Mouse (Mus musculus): ENCODE measurements around the gene Kcna10. TPM values are rescaled to one million over a fixed set of nuclear protein-coding genes. Genes with fewer than 3 reads are reported as not detected.

The Kcna10 gene
- polyA plus RNA-seq, 1 experiment from 2014 or later, result not detected

- no peaks in the 10 kb centered on the region for H3K4me1 ChIP-seq (replicated peaks; ENCODE audit: control insufficient read depth, insufficient read depth, low read length)
- 91% methylated on average over 3 of the region's 3 CpGs for WGBS
- no peak for ATAC-seq (ENCODE audit: low FRiP score)
Measured at GRCm38 (mm10) chr3:107183178-107183577, 322 bp downstream of the Kcna10 start.

DNA sequence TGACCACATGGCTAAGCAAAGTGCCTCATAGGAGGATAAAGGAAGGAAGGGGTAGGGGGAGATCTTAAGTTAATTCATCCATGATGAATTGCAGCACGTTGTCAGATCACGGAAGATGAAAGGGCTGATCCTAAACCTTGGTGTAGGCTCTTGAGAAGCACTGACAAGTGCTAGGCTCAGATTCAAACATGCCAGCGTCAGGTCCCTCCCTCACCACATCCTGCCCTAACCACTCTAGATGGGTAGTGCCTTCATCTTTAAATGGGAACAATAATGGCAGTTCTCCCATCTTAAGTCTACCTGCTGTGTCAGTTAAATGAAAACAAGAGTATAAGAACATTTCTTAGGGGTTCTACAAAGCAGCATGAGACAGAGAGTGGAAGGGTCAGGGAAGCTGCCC is 2.7 kb downstream of the Kcna10 start:
- Histone ChIP-seq H3K9me3 (ENCODE audit: control insufficient read depth, low read length) (no peaks in the 10 kb centered on the region), H3K36me3 (ENCODE audit: control insufficient read depth, insufficient read depth, low read length) (no peaks in the 10 kb centered on the region), H3K4me1 (replicated peaks; ENCODE audit: control insufficient read depth, insufficient read depth, low read length) (no peaks in the 10 kb centered on the region), H3K9ac (ENCODE audit: low read depth, low read length) (no peak overlapping the region), H3K4me3 (ENCODE audit: low read depth, low read length) (no peak overlapping the region), H3K4me2 (replicated peaks; ENCODE audit: low read depth, low read length) (no peak overlapping the region), H3K27me3 (ENCODE audit: control insufficient read depth, insufficient read depth, low read length) (no peaks in the 10 kb centered on the region), H3K27ac (ENCODE audit: low read depth, low read length) (no peak overlapping the region)
- DNase-seq (ENCODE audit: low spot score) (no peak), ATAC-seq (ENCODE audit: low FRiP score) (no peak)
- 83% methylated on average over 3 of the region's 3 CpGs for WGBS

More at GRCm38 (mm10) chr3:107183178-107183577, 322 bp downstream of the Kcna10 start:
- no peak overlapping the region for H3K4me3 ChIP-seq (ENCODE audit: low read depth, low read length)
- no peak overlapping the region for H3K4me2 ChIP-seq (replicated peaks; ENCODE audit: low read depth, low read length)
- H3K9ac ChIP-seq (ENCODE audit: low read depth, low read length), result no peak overlapping the region
- no peak overlapping the region for H3K27ac ChIP-seq (ENCODE audit: low read depth, low read length)
- H3K27me3 ChIP-seq (ENCODE audit: control insufficient read depth, insufficient read depth, low read length), result no peaks in the 10 kb centered on the region
- no peaks in the 10 kb centered on the region for H3K36me3 ChIP-seq (ENCODE audit: control insufficient read depth, insufficient read depth, low read length)
- DNase-seq (ENCODE audit: low spot score), result no peak
- H3K9me3 ChIP-seq (ENCODE audit: control insufficient read depth, low read length), result no peaks in the 10 kb centered on the region

DNA sequence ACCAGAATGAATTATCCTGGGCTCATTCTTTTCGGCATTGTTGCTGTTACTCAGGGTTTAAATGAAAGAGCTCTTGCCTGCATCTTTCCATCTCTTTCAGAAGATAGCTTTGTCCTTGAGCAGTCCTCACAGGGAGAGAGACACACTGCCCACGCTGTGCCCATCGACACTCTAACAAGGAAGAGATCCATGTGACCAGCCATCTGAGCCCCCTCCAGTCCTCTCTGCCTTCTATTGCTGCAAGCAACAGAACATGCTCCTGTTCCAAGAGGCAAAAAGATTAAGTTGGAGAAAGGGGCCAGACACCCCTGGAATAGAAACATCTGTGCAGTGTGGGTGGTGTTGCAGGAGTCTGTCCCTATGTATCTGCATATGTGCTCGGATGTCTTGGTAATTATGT is 4.2 kb downstream of the Kcna10 start:
- H3K4me3 ChIP-seq (ENCODE audit: low read depth, low read length), result no peak overlapping the region
- no peak overlapping the region for H3K4me2 ChIP-seq (replicated peaks; ENCODE audit: low read depth, low read length)
- no peaks in the 10 kb centered on the region for H3K9me3 ChIP-seq (ENCODE audit: control insufficient read depth, low read length)
- H3K27me3 ChIP-seq (ENCODE audit: control insufficient read depth, insufficient read depth, low read length), result no peaks in the 10 kb centered on the region
- no peak overlapping the region for H3K9ac ChIP-seq (ENCODE audit: low read depth, low read length)
- 85% methylated on average over 4 of the region's 4 CpGs for WGBS
- H3K27ac ChIP-seq (ENCODE audit: low read depth, low read length), result no peak overlapping the region
- H3K4me1 ChIP-seq (replicated peaks; ENCODE audit: control insufficient read depth, insufficient read depth, low read length), result no peaks in the 10 kb centered on the region
- H3K36me3 ChIP-seq (ENCODE audit: control insufficient read depth, insufficient read depth, low read length), result no peaks in the 10 kb centered on the region
- DNase-seq (ENCODE audit: low spot score) (no peak), ATAC-seq (ENCODE audit: low FRiP score) (no peak)

DNA sequence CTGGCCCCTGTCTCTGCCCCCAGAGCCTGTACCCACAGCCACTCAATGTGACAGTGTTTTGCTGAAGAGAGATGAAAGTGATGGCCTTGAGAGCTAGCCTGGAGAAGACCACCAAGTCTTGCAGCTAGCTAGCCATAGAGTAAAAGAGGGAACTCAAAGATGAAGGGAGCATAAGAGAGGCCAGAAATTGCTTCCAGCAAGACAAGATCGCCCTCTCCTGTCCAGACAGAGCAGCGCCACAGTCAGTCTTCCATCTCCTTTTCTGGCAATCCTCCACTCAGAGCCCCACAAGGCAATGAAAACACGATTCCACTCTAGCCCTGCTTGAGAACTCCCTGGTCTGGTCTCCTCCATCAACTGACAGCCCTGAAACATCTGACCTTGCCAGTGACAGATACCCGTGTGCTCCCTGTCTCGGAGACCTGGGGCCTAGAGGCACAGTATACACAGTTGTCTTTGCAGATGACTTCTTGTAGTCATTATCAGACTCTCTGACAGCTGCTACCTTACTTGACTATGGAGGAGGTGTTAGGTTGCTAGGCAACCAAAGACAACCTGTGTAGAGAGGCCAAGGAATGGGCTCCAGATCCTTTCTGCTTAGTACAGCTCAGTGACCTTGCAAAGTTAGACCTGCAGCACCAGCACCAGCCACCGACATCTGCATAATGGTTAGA is 5.5 kb downstream of the Kcna10 start:
- Histone ChIP-seq H3K27me3 (ENCODE audit: control insufficient read depth, insufficient read depth, low read length) (no peaks in the 10 kb centered on the region), H3K4me1 (replicated peaks; ENCODE audit: control insufficient read depth, insufficient read depth, low read length) (no peaks in the 10 kb centered on the region), H3K9me3 (ENCODE audit: control insufficient read depth, low read length) (no peaks in the 10 kb centered on the region), H3K27ac (ENCODE audit: low read depth, low read length) (no peak overlapping the region), H3K9ac (ENCODE audit: low read depth, low read length) (no peak overlapping the region), H3K4me2 (replicated peaks; ENCODE audit: low read depth, low read length) (no peak overlapping the region), H3K4me3 (ENCODE audit: low read depth, low read length) (no peak overlapping the region), H3K36me3 (ENCODE audit: control insufficient read depth, insufficient read depth, low read length) (no peaks in the 10 kb centered on the region)
- DNase-seq (ENCODE audit: low spot score) (peak; percentile 66), ATAC-seq (ENCODE audit: low FRiP score) (peak; percentile 52; the same call in 1 of the 2 replicates)
- 51% methylated on average over 6 of the region's 6 CpGs for WGBS

GRCm38 (mm10) chr3:107201310-107202180 is 18.7 kb downstream of the Kcna10 start:
- DNase-seq (ENCODE audit: low spot score) (peak; percentile 4), ATAC-seq (ENCODE audit: low FRiP score) (no peak)
- Histone ChIP-seq H3K36me3 (ENCODE audit: control insufficient read depth, insufficient read depth, low read length) (no peaks in the 10 kb centered on the region), H3K9me3 (ENCODE audit: control insufficient read depth, low read length) (no peaks in the 10 kb centered on the region), H3K4me2 (replicated peaks; ENCODE audit: low read depth, low read length) (no peak overlapping the region), H3K9ac (ENCODE audit: low read depth, low read length) (no peak overlapping the region), H3K27ac (ENCODE audit: low read depth, low read length) (no peak overlapping the region), H3K4me1 (replicated peaks; ENCODE audit: control insufficient read depth, insufficient read depth, low read length) (no peaks in the 10 kb centered on the region), H3K4me3 (ENCODE audit: low read depth, low read length) (no peak overlapping the region), H3K27me3 (ENCODE audit: control insufficient read depth, insufficient read depth, low read length) (no peaks in the 10 kb centered on the region)
- WGBS, result 33% methylated on average over 9 of the region's 9 CpGs

GRCm38 (mm10) chr3:107204413-107204812 is 21.6 kb downstream of the Kcna10 start:
- no peaks in the 10 kb centered on the region for H3K36me3 ChIP-seq (ENCODE audit: control insufficient read depth, insufficient read depth, low read length)
- H3K4me1 ChIP-seq (replicated peaks; ENCODE audit: control insufficient read depth, insufficient read depth, low read length), result peaks cover 2% of the 10 kb centered on the region; the same call in 1 of the 2 replicates
- H3K27me3 ChIP-seq (ENCODE audit: control insufficient read depth, insufficient read depth, low read length), result no peaks in the 10 kb centered on the region; the same call in 1 of the 2 replicates
- no peak overlapping the region for H3K4me3 ChIP-seq (ENCODE audit: low read depth, low read length)
- 85% methylated on average over 3 of the region's 3 CpGs for WGBS
- ATAC-seq (ENCODE audit: low FRiP score) (no peak), DNase-seq (ENCODE audit: low spot score) (no peak)
- H3K4me2 ChIP-seq (replicated peaks; ENCODE audit: low read depth, low read length), result no peak overlapping the region
- H3K9me3 ChIP-seq (ENCODE audit: control insufficient read depth, low read length), result no peaks in the 10 kb centered on the region
- H3K9ac ChIP-seq (ENCODE audit: low read depth, low read length), result no peak overlapping the region
- no peak overlapping the region for H3K27ac ChIP-seq (ENCODE audit: low read depth, low read length)

DNA sequence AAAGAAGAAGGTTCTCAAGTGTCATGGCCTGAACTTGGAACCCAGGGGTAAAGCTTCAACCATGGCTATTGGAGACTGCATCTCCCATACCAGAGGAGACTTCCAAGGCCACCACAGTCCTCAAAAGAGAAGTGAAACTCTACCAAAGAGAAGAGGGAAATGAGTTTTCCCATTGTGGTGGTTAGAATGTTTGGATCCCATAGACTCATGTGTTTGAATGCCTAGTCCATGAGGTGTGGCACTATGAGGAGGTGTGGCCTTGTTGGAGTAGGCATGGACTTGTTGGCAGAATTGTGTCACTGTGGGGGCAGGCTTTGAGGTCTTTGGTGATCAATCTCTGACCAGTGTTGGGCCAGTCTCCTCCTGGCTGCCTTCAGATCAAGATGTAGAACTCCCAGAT is 22.3 kb downstream of the Kcna10 start:
- no peaks in the 10 kb centered on the region for H3K9me3 ChIP-seq (ENCODE audit: control insufficient read depth, low read length)
- no peak overlapping the region for H3K4me2 ChIP-seq (replicated peaks; ENCODE audit: low read depth, low read length)
- no peak overlapping the region for H3K9ac ChIP-seq (ENCODE audit: low read depth, low read length)
- peaks cover 2% of the 10 kb centered on the region; the same call in 1 of the 2 replicates for H3K4me1 ChIP-seq (replicated peaks; ENCODE audit: control insufficient read depth, insufficient read depth, low read length)
- H3K27ac ChIP-seq (ENCODE audit: low read depth, low read length), result no peak overlapping the region
- no peaks in the 10 kb centered on the region; the same call in 1 of the 2 replicates for H3K27me3 ChIP-seq (ENCODE audit: control insufficient read depth, insufficient read depth, low read length)
- no peaks in the 10 kb centered on the region for H3K36me3 ChIP-seq (ENCODE audit: control insufficient read depth, insufficient read depth, low read length)
- no peak overlapping the region for H3K4me3 ChIP-seq (ENCODE audit: low read depth, low read length)
- no peak for ATAC-seq (ENCODE audit: low FRiP score)
- DNase-seq (ENCODE audit: low spot score), result no peak

DNA sequence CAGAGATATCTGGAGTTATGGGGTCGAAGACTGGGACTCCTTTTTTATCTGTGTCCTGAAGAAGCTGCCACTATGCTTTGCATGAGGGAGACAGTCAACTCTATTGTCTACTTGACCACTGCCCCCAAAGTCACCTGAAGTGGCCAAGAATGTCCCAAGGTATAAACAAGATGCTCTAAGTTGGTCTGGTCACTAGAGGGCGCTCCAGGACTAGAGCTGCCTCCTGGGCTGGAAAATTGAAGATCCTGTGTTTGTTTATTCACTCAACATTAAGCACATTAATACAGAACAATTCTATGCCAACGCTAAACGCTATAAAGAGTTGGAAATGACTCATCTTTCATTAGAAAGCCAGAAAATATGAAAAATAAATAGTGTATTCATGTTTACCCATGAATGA is 23.1 kb downstream of the Kcna10 start:
- Histone ChIP-seq H3K4me3 (ENCODE audit: low read depth, low read length) (no peak overlapping the region), H3K9me3 (ENCODE audit: control insufficient read depth, low read length) (no peaks in the 10 kb centered on the region), H3K9ac (ENCODE audit: low read depth, low read length) (no peak overlapping the region), H3K4me2 (replicated peaks; ENCODE audit: low read depth, low read length) (no peak overlapping the region), H3K36me3 (ENCODE audit: control insufficient read depth, insufficient read depth, low read length) (no peaks in the 10 kb centered on the region), H3K4me1 (replicated peaks; ENCODE audit: control insufficient read depth, insufficient read depth, low read length) (peaks cover 2% of the 10 kb centered on the region; the same call in 1 of the 2 replicates), H3K27me3 (ENCODE audit: control insufficient read depth, insufficient read depth, low read length) (no peaks in the 10 kb centered on the region; the same call in 1 of the 2 replicates), H3K27ac (ENCODE audit: low read depth, low read length) (no peak overlapping the region)
- DNase-seq (ENCODE audit: low spot score), result peak; percentile 81
- ATAC-seq (ENCODE audit: low FRiP score), result no peak
- WGBS, result 15% methylated on average over 4 of the region's 4 CpGs
